Mouse (Mus musculus) testis, postnatal 14 days (tissue): Measurements from ENCODE around the gene Ccni.

ENCODE experiments used
- DNase-seq: peaks from one replicate; pipeline ENCODE4 v3.0.0; 2021; ENCODE audit warnings: low spot score

The Ccni gene

DNA sequence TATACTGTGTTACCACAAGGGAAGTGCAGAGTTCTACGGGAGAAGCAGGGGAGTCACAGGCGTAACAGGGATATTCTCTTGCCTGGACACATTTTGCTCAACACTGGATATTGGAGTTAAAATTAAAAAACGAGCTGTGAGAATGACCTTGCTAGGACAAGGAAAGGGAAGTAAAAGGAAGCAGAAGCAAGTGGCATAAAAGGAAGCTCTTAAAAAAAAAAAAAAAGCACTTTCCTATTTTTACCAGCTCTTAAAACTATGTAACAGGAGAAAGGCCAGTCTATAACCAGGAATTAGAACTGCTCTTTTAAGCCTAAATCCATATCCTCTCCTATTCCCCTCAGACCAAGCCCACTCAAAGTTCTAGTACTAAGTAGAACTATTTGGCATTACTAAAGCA is 8.1 kb downstream of the Ccni start:
- no peak for DNase-seq

- no peak for DNase-seq
These were observed 15.9 kb downstream of the Ccni start for GRCm38 (mm10) chr5:93190428-93190827.

DNA sequence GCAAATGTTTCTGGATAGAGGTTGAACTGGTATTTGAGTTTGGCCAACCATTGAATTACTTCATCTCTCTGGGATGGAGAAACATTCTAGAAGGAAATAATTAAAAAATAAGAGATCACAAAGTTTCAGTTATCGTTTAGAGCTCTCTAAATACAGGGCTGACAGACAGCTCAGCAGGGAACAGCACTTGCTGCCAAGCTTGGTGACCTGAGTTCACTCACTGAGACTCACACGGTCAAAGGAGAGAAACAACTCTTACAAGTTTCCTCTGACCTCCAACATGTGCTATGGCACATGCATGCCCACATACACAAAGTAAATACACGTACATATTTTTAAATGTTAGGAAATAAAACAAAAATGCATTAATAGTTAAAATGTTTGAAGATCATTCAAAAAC is 16.7 kb downstream of the Ccni start:
- no peak for DNase-seq

- no peak for DNase-seq
These were observed 21.7 kb downstream of the Ccni start for GRCm38 (mm10) chr5:93184548-93184947.

- DNase-seq: no peak
These were observed 23.0 kb downstream of the Ccni start for GRCm38 (mm10) chr5:93183311-93183710.

DNA sequence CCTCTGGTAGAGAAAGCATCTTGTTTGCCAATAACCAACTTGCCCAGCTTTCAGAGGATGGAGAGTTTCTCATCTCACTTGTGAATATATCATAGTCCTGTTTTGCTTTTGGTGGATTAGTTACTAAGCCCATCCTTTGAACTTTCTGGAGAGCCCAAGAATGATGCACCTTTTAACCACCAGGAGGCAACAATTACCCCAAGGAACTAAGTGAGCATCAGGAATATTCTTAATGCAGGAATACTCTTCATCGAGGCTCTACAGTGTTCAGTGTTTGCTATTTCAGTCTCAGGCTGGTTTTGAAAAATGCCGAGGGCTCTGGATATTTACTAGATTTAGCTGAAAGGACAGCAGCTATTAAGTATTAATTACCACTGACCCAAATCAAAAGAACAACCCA is 26.0 kb downstream of the Ccni start:
- no peak for DNase-seq

DNA sequence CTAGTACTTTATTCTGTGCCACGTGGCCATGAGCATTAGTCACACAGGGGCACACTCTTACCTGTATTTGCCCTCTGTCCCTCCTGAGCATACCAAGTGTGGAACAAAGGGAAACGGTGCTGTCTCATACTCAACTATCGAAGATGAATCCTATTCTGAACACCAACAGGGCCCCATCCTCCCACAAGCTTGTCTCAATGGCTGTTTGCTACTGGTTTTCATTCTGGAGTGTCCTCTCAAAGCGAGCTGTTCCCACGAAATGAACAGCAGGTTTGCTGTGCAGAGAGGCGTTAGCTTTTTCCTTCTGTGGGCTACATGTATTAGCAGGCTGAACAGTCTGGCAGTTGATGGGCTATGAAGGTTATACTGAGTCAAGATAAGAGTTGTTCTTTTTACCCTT is 27.7 kb downstream of the Ccni start:
- DNase-seq: no peak

GRCm38 (mm10) chr5:93174675-93175074 is 31.6 kb downstream of the Ccni start:
- no peak for DNase-seq

DNA sequence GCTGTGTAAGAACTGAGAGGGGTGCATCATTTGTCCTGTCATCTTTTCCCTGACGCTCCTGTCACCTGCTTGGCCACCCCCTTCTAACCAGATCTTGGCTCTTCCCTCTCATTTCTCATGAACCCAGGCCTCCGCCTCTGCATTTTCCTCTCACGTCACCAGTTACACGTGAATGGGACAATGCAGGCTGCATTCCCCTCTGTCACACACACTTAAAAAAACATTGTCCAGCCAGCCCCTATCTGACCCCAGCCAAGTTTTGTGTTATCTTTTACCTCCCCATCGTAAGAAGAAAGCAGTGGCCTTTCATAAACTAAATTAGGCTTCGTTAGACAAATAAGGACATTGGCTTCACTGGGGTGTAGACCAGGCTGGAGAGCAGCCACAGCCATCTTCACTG is 33.8 kb downstream of the Ccni start:
- DNase-seq: no peak

- no peak for DNase-seq
These were observed 34.9 kb downstream of the Ccni start for GRCm38 (mm10) chr5:93171420-93171819.

DNA sequence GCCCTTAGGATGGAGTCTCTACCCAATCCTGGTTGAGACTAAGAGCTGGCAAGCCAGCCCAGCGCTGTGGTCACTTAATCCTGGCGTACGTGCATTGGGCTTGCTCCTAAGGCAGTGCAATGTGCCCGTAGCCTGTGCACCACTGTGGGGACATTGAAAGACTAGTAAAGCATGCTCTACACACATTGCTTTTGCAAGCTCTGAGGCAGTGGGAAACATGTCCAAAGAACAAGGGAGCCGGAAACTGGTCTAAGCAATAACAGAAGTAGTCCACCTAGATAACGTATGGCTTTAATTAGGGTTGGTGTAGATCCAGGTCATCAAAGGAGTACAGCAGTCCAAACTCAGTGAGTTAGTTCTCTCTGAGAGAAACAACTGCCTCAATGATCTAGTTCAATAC is 37.6 kb downstream of the Ccni start:
- DNase-seq: no peak

- DNase-seq: no peak
These were observed 38.3 kb downstream of the Ccni start for GRCm38 (mm10) chr5:93167919-93168516.

- DNase-seq: no peak
These were observed 42.8 kb downstream of the Ccni start for GRCm38 (mm10) chr5:93163541-93163940.

- no peak for DNase-seq
These were observed 51.9 kb downstream of the Ccni start for GRCm38 (mm10) chr5:93154401-93154800.

- no peak for DNase-seq
These were observed 53.8 kb downstream of the Ccni start for GRCm38 (mm10) chr5:93152451-93152850.

- no peak for DNase-seq
These were observed 54.3 kb downstream of the Ccni start for GRCm38 (mm10) chr5:93151985-93152384.

- no peak for DNase-seq
These were observed 56.1 kb downstream of the Ccni start for GRCm38 (mm10) chr5:93149969-93150777.

DNA sequence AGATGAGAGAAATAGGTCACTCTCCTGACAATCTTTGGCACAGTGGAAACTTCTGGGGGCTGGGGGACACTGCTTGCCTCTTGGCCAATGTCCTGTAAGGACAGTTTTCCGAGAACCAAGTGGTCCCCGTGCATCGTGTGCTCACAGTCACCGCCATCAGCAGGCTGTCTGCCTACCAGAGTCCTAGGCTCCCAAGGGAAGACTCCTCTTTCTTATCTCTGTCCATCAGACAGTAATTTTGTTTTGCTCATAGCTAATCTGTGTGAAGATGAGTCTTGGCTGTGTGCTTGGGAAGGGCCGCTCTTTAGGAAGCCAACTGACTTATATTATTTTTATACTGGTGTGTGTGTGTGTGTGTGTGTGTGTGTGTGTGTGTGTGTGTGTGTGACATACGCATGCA is 60.8 kb downstream of the Ccni start:
- no peak for DNase-seq

GRCm38 (mm10) chr5:93144874-93145273 is 61.4 kb downstream of the Ccni start:
- peak; percentile 54 for DNase-seq

GRCm38 (mm10) chr5:93143360-93144091 is 62.8 kb downstream of the Ccni start:
- DNase-seq: no peak

- no peak for DNase-seq
These were observed 65.5 kb downstream of the Ccni start for GRCm38 (mm10) chr5:93140747-93141146.

GRCm38 (mm10) chr5:93139350-93139749 is 66.9 kb downstream of the Ccni start:
- no peak for DNase-seq

DNA sequence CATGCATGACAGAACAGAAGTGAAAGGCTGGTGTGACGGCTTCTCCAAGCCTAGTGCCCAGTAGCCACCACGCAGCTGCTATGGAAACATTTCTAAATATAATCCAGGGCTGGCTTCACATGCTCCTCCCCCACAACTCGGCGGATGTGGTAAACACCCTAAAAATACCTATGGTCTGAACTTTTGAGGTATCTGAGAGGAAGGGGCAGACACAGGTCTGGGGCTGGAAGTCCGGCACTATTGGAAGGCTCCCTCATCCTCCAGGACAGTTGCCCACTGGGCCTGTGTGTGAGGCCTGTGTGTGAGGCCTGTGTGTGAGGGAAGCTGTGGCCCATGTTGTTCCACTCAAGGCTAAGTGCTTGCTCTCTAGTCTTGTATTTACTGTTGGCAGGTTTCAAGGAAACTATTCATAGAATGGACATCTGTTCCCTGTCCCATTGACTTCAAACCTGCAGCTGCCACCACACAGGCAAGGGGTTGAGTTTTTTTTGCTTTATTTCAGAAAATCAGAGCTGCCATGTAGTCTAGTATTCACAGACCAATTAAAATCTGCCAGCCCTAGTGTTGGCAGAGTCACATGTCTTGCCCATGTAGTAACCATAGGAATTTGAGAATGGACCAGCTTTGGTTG is 69.2 kb downstream of the Ccni start:
- DNase-seq: no peak
